Mouse (Mus musculus) CH12.LX (cell line): Measurements from ENCODE around the gene Arid5b. TPM values are rescaled to one million over a fixed set of nuclear protein-coding genes. Genes with fewer than 3 reads are reported as not detected.
A peak's percentile ranks its signal among the peaks of the same experiment; 100 is the strongest.

Experiments used
- DNase-seq: peaks from one replicate; pipeline ENCODE4 v3.0.0-alpha.2; 2013; ENCODE audit errors: extremely low read depth
- H3K27ac ChIP-seq: 2 replicates; pipeline ENCODE4 v1.5.1; 2012; ENCODE audit warnings: low read depth, mild to moderate bottlenecking, control low read depth, moderate library complexity; ENCODE audit not compliant: insufficient read depth
- H3K27me3 ChIP-seq: replicated peaks from 2 replicates; pipeline ENCODE3; 2012; ENCODE audit warnings: inconsistent platforms
- H3K36me3 ChIP-seq, 2 experiments: replicated peaks in 1 of 2; 2 replicates each; pipeline versions ENCODE3 to v1.6.1; 2012; ENCODE audit warnings: inconsistent platforms in 1 of 2, low read length in 1 of 2, mild to moderate bottlenecking in 1 of 2, mixed read lengths in 1 of 2, moderate library complexity in 1 of 2; ENCODE audit not compliant: control insufficient read depth in 1 of 2, insufficient read depth in 1 of 2
- H3K4me1 ChIP-seq, 2 experiments: 2 replicates each; pipeline ENCODE4 v1.6.1; 2012; ENCODE audit warnings: inconsistent platforms in 1 of 2, moderate library complexity in 1 of 2; ENCODE audit not compliant: insufficient read depth in 2 of 2, control insufficient read depth in 1 of 2
- H3K4me2 ChIP-seq: 2 replicates; pipeline ENCODE4 v1.6.1; 2012; ENCODE audit warnings: low read depth, mild to moderate bottlenecking, control low read depth; ENCODE audit not compliant: poor library complexity, insufficient read depth, severe bottlenecking
- H3K4me3 ChIP-seq, 3 experiments: fragments of 150-350 bp in 1 of 3; sonication (generic) in 1 of 3; replicated peaks in 1 of 3; 2 replicates each; pipeline versions ENCODE3 to v1.5.1; 2011 to 2012; ENCODE audit warnings: low read depth in 2 of 3, low read length in 2 of 3, mild to moderate bottlenecking in 2 of 3, moderate library complexity in 2 of 3, control low read depth in 1 of 3, improper control_type of control experiment in 1 of 3, inconsistent platforms in 1 of 3, mixed read lengths in 1 of 3; ENCODE audit not compliant: poor library complexity in 1 of 3
- H3K79me2 ChIP-seq: replicated peaks from 2 replicates; pipeline ENCODE4 v1.6.1; 2012; ENCODE audit warnings: mild to moderate bottlenecking, moderate library complexity; ENCODE audit not compliant: control insufficient read depth, poor library complexity, insufficient read depth, severe bottlenecking; ENCODE audit errors: extremely low read depth
- H3K9ac ChIP-seq: 2 replicates; pipeline ENCODE4 v1.6.1; 2012; ENCODE audit warnings: low read depth, mild to moderate bottlenecking, control low read depth, moderate library complexity; ENCODE audit not compliant: insufficient read depth
- H3K9me3 ChIP-seq: replicated peaks from 2 replicates; pipeline ENCODE3; 2012; ENCODE audit warnings: low read length, inconsistent platforms, mixed read lengths
- BHLHE40 ChIP-seq: IDR thresholded peaks from 2 replicates; pipeline ENCODE4 v1.6.1; 2011; ENCODE audit warnings: mild to moderate bottlenecking, low read depth, low read length, improper control_type of control experiment
- CHD1 ChIP-seq: IDR thresholded peaks from 2 replicates; pipeline ENCODE4 v1.6.1; 2012; ENCODE audit warnings: low read depth, low read length, improper control_type of control experiment, inconsistent platforms
- CHD2 ChIP-seq: IDR thresholded peaks from 2 replicates; pipeline ENCODE4 v1.6.1; 2011; ENCODE audit warnings: low read length, improper control_type of control experiment
- ETS1 ChIP-seq: conservative IDR thresholded peaks from 2 replicates; pipeline ENCODE4 v1.6.1; 2012; ENCODE audit warnings: low read depth, mild to moderate bottlenecking, inconsistent platforms, low read length, improper control_type of control experiment, moderate library complexity
- HCFC1 ChIP-seq: IDR thresholded peaks from 2 replicates; pipeline ENCODE4 v1.6.1; 2012; ENCODE audit warnings: low read depth, mild to moderate bottlenecking, inconsistent platforms, low read length, improper control_type of control experiment
- IRF4 ChIP-seq: IDR thresholded peaks from 2 replicates; pipeline ENCODE4 v1.6.1; 2014; ENCODE audit warnings: low read depth, mild to moderate bottlenecking, inconsistent platforms, low read length, improper control_type of control experiment
- JUN ChIP-seq: IDR thresholded peaks from 2 replicates; pipeline ENCODE4 v1.6.1; 2011; ENCODE audit warnings: low read depth, mild to moderate bottlenecking, low read length, improper control_type of control experiment, moderate library complexity; ENCODE audit not compliant: insufficient read depth
- JUND ChIP-seq: conservative IDR thresholded peaks from 2 replicates; pipeline ENCODE4 v1.6.1; 2011; ENCODE audit warnings: low read depth, low read length, improper control_type of control experiment
- KAT2A ChIP-seq: IDR thresholded peaks from 2 replicates; pipeline ENCODE4 v1.6.1; 2012; ENCODE audit warnings: low read length, improper control_type of control experiment, inconsistent platforms; ENCODE audit not compliant: insufficient replicate concordance
- MAX ChIP-seq: IDR thresholded peaks from 2 replicates; pipeline ENCODE4 v1.6.1; 2011; ENCODE audit warnings: low read length, improper control_type of control experiment
- MXI1 ChIP-seq: IDR thresholded peaks from 2 replicates; pipeline ENCODE4 v1.6.1; 2011; ENCODE audit warnings: mild to moderate bottlenecking, low read depth, low read length, improper control_type of control experiment
- NRF1 ChIP-seq: IDR thresholded peaks from 2 replicates; pipeline ENCODE4 v1.6.1; 2014; ENCODE audit warnings: low read depth, mild to moderate bottlenecking, inconsistent platforms, low read length, improper control_type of control experiment, moderate library complexity
- PAX5 ChIP-seq: IDR thresholded peaks from 2 replicates; pipeline ENCODE4 v1.6.1; 2012; ENCODE audit warnings: low read length, inconsistent platforms, mixed read lengths
- POLR2A ChIP-seq: IDR thresholded peaks from 2 replicates; pipeline ENCODE4 v1.6.1; 2011; ENCODE audit warnings: low read depth, mild to moderate bottlenecking, improper control_type of control experiment, low read length
- POLR2AphosphoS2 ChIP-seq: IDR thresholded peaks from 2 replicates; pipeline ENCODE4 v1.6.1; 2011; ENCODE audit warnings: low read depth, low read length, improper control_type of control experiment
- RCOR1 ChIP-seq: conservative IDR thresholded peaks from 2 replicates; pipeline ENCODE4 v1.6.1; 2012; ENCODE audit warnings: low read depth, mild to moderate bottlenecking, inconsistent platforms, low read length, improper control_type of control experiment
- SIN3A ChIP-seq: IDR thresholded peaks from 2 replicates; pipeline ENCODE4 v1.6.1; 2012; ENCODE audit warnings: low read length, improper control_type of control experiment, inconsistent platforms
- SMC3 ChIP-seq: IDR thresholded peaks from 2 replicates; pipeline ENCODE4 v1.6.1; 2011; ENCODE audit warnings: low read depth, low read length, improper control_type of control experiment
- TBP ChIP-seq: conservative IDR thresholded peaks from 2 replicates; pipeline ENCODE4 v1.6.1; 2011; ENCODE audit warnings: low read depth, low read length, improper control_type of control experiment
- UBTF ChIP-seq: IDR thresholded peaks from 2 replicates; pipeline ENCODE4 v1.6.1; 2012; ENCODE audit warnings: low read depth, mild to moderate bottlenecking, inconsistent platforms, low read length, improper control_type of control experiment, moderate library complexity
- USF2 ChIP-seq: conservative IDR thresholded peaks from 2 replicates; pipeline ENCODE4 v1.6.1; 2011; ENCODE audit warnings: low read depth, low read length, improper control_type of control experiment
- ZKSCAN1 ChIP-seq: IDR thresholded peaks from 2 replicates; pipeline ENCODE4 v1.6.1; 2012; ENCODE audit warnings: low read depth, inconsistent platforms, low read length, improper control_type of control experiment, borderline replicate concordance
- ZNF384 ChIP-seq: IDR thresholded peaks from 2 replicates; pipeline ENCODE4 v1.6.1; 2012; ENCODE audit warnings: low read depth, low read length, improper control_type of control experiment, inconsistent platforms
- dilution Hi-C: fragments of 300-500 bp; cut with MboI; formaldehyde crosslinking; loops from 2 replicates; pipeline ENCODE4 v1.14.3; 2020; ENCODE audit warnings: low sequenced_read_pairs; ENCODE audit not compliant: extremely low pct_unique_long_range_greater_than_20kb, extremely low pct_ligation_motif_present
- in situ Hi-C: fragments of 300-500 bp; cut with MboI; formaldehyde crosslinking; loops from 3 replicates; pipeline ENCODE4 v1.14.3; 2019; ENCODE audit warnings: low sequenced_read_pairs, low pct_ligation_motif_present, low pct_unique_long_range_greater_than_20kb, mixed read lengths
- polyA plus RNA-seq: library from polyadenylated mRNA; unstranded; fragments of >175 nt; gene quantifications from 2 replicates; pipeline ENCODE4 v1.2.1, GENCODE M21; 2012; ENCODE audit warnings: low read depth; ENCODE audit not compliant: insufficient read length
- total RNA-seq, 2 experiments: library from RNA; depleted of rRNA; stranded (reverse); fragments of 300-350 nt in 1 of 2; fragments of >200 nt in 1 of 2; gene quantifications; 2 replicates each; pipeline ENCODE4 v1.2.3; 2012 to 2014

Arid5b gene
- total and polyA plus RNA-seq, 3 experiments: 1.1 to 2.6 (median 1.8) TPM

GRCm38 (mm10) chr10:68247490-68248280 lies 30.9 kb downstream of the Arid5b start:
- in situ Hi-C loops (no loop called here), dilution Hi-C loops (no loop called here)
- H3K27ac ChIP-seq: peak overlapping the region; percentile 84
- peak overlapping the region; percentile 84 for H3K9ac ChIP-seq
- no peak overlapping the region for H3K4me3 ChIP-seq
- peak overlapping the region; percentile 51 for H3K4me2 ChIP-seq
- no peak for DNase-seq
- H3K9me3 ChIP-seq: no peaks in the 10 kb centered on the region
- peaks cover 13 to 53% of the 10 kb centered on the region in 2 experiments; a peak in 3 of 4 replicates for H3K4me1 ChIP-seq
- no peaks in the 10 kb centered on the region for H3K27me3 ChIP-seq
- TF ChIP-seq RCOR1: no peak
- no peak for TF ChIP-seq MXI1
- H3K79me2 ChIP-seq: peaks cover 3% of the 10 kb centered on the region
- H3K36me3 ChIP-seq: peaks cover 2 to 5% of the 10 kb centered on the region in 2 experiments

- H3K9me3 ChIP-seq: no peaks in the 10 kb centered on the region
- peak overlapping the region; percentile 84 for H3K9ac ChIP-seq
- TF ChIP-seq CHD2: no peak
- no peak for TF ChIP-seq ZKSCAN1
- no peak for TF ChIP-seq POLR2A
- peak; percentile 49; the same call in 1 of the 2 replicates for TF ChIP-seq IRF4
- no peak for TF ChIP-seq KAT2A
- peak; percentile 96 for TF ChIP-seq ZNF384
- no peak for TF ChIP-seq SIN3A
- TF ChIP-seq MAX: no peak
- TF ChIP-seq JUN: no peak
- TF ChIP-seq PAX5: no peak
- no peak for TF ChIP-seq USF2
- TF ChIP-seq CHD1: no peak
- TF ChIP-seq SMC3: no peak
- no peak for TF ChIP-seq UBTF
- TF ChIP-seq JUND: no peak
- TF ChIP-seq NRF1: no peak
- no peak for TF ChIP-seq MXI1
- TF ChIP-seq TBP: 0 out of 2 replicates have a peak, but pooled peaks have one; percentile 24
- peak; percentile 21; the same call in 1 of the 2 replicates for TF ChIP-seq ETS1
- TF ChIP-seq BHLHE40: no peak
- TF ChIP-seq POLR2AphosphoS2: no peak
- TF ChIP-seq HCFC1: no peak
- peaks cover 2 to 10% of the 10 kb centered on the region in 2 experiments for H3K36me3 ChIP-seq
- H3K79me2 ChIP-seq: peaks cover 3% of the 10 kb centered on the region
- DNase-seq: peak; percentile 57
- no peak overlapping the region for H3K4me3 ChIP-seq
- no peaks in the 10 kb centered on the region for H3K27me3 ChIP-seq
- H3K4me2 ChIP-seq: peak overlapping the region; percentile 99
- dilution Hi-C loops (no loop called here), in situ Hi-C loops (no loop called here)
- peak overlapping the region; percentile 84; the same call in 1 of the 2 replicates for H3K27ac ChIP-seq
- peaks cover 13 to 44% of the 10 kb centered on the region in 2 experiments; a peak in 3 of 4 replicates for H3K4me1 ChIP-seq
Measured at GRCm38 (mm10) chr10:68246603-68247247, 31.8 kb downstream of the Arid5b start.
